8 mouse cellular contexts compared by ENCODE assay signal in genomic region chr10:128499116-128499671, GRCm38 (mm10). TPM values are rescaled to one million over a fixed set of nuclear protein-coding genes. Genes with fewer than 3 reads are reported as not detected.
DNase-seq lines count a peak whose midpoint lies in the region; ATAC-seq and TF ChIP-seq lines count a peak whose summit lies in the region.

No protein-coding gene starts in this region.

- H3K9ac ChIP-seq in ES-E14 (ENCODE audit: insufficient read depth, low read depth, low read length, poor library complexity, severe bottlenecking) = peak overlapping the region; percentile 71
- H3K9ac ChIP-seq in heart, embryonic 15.5 days = peak overlapping the region; percentile 67
- peak overlapping the region; percentile 63 for H3K9ac ChIP-seq in neural tube, embryonic 11.5 days (ENCODE audit: low read length)

- H3K9me3 ChIP-seq in ES-E14 (ENCODE audit: control insufficient read depth, insufficient read depth, low read depth, low read length) = no peaks in the 10 kb centered on the region
- no peaks in the 10 kb centered on the region for H3K9me3 ChIP-seq in forebrain, embryonic 10.5 days
- no peaks in the 10 kb centered on the region for H3K9me3 ChIP-seq in heart, embryonic 15.5 days (replicated peaks)
- H3K9me3 ChIP-seq in neural tube, embryonic 11.5 days (ENCODE audit: control insufficient read depth, low read length) = no peaks in the 10 kb centered on the region

- H3K27me3 ChIP-seq in forebrain, embryonic 10.5 days (ENCODE audit: poor library complexity, severe bottlenecking) = peaks cover 14% of the 10 kb centered on the region
- no peaks in the 10 kb centered on the region for H3K27me3 ChIP-seq in heart, embryonic 15.5 days
- H3K27me3 ChIP-seq in neural tube, embryonic 11.5 days (ENCODE audit: control insufficient read depth, insufficient read depth, low read length) = no peaks in the 10 kb centered on the region

- WGBS in forebrain, embryonic 10.5 days = 4% methylated on average over 21 of the region's 21 CpGs
- 1% methylated on average over 21 of the region's 21 CpGs for WGBS in heart, embryonic 15.5 days
- WGBS in neural tube, embryonic 11.5 days = 2% methylated on average over 21 of the region's 21 CpGs

- in situ Hi-C loops in ES-E14 (cut with MboI; ENCODE audit: low sequenced_read_pairs in 2 of 2, unreplicated experiment in 2 of 2) = no loop called here

- peak overlapping the region; percentile 65 to 71 for H3K4me3 ChIP-seq in ES-E14 (ENCODE audit: insufficient read depth in 1 of 2, low read depth in 1 of 2, low read length in 2 of 2, poor library complexity in 1 of 2, severe bottlenecking in 1 of 2)
- H3K4me3 ChIP-seq in brown adipose tissue, adult 24 weeks (ENCODE audit: insufficient read depth, low read depth, low read length) = peak overlapping the region; percentile 65
- H3K4me3 ChIP-seq in forebrain, embryonic 10.5 days = peak overlapping the region; percentile 67
- H3K4me3 ChIP-seq in heart, embryonic 15.5 days = peak overlapping the region; percentile 61
- peak overlapping the region; percentile 47 for H3K4me3 ChIP-seq in neural tube, embryonic 11.5 days (ENCODE audit: low read depth, low read length)

- H3K4me1 ChIP-seq in ES-E14 (ENCODE audit: control insufficient read depth in 2 of 2, insufficient read depth in 2 of 2, low read length in 2 of 2, poor library complexity in 1 of 2) = peaks cover 0 to 9% of the 10 kb centered on the region in 2 experiments; a peak in 2 of 4 replicates
- peaks cover 11% of the 10 kb centered on the region for H3K4me1 ChIP-seq in brown adipose tissue, adult 24 weeks (ENCODE audit: control insufficient read depth, insufficient read depth, insufficient read length, low read length)
- peaks cover 43% of the 10 kb centered on the region for H3K4me1 ChIP-seq in forebrain, embryonic 10.5 days
- H3K4me1 ChIP-seq in heart, embryonic 15.5 days (replicated peaks) = peaks cover 42% of the 10 kb centered on the region
- peaks cover 10% of the 10 kb centered on the region; the same call in 1 of the 2 replicates for H3K4me1 ChIP-seq in neural tube, embryonic 11.5 days (ENCODE audit: control insufficient read depth, insufficient read depth, low read length)

- peak; percentile 20 for ATAC-seq in heart, embryonic 15.5 days (replicated peaks; ENCODE audit: insufficient number of reproducible peaks, insufficient read depth, low FRiP score, low read depth)
- peak; percentile 49; the same call in 1 of the 2 replicates for ATAC-seq in neural tube, embryonic 11.5 days (ENCODE audit: insufficient read depth, low FRiP score, low TSS enrichment)

- no peaks in the 10 kb centered on the region for H3K36me3 ChIP-seq in ES-E14 (ENCODE audit: control insufficient read depth, insufficient read depth, low read length, poor library complexity, severe bottlenecking)
- H3K36me3 ChIP-seq in forebrain, embryonic 10.5 days (replicated peaks) = no peaks in the 10 kb centered on the region
- no peaks in the 10 kb centered on the region for H3K36me3 ChIP-seq in heart, embryonic 15.5 days
- no peaks in the 10 kb centered on the region for H3K36me3 ChIP-seq in neural tube, embryonic 11.5 days (ENCODE audit: control insufficient read depth, insufficient read depth, low read length)

- DNase-seq in ES-E14 (ENCODE audit: low read depth, low spot score) = no peak
- peak; percentile 57 for DNase-seq in forebrain, embryonic 10.5 days (ENCODE audit: extremely low spot score, low spot score)
- peak; percentile 77 for DNase-seq in kidney, postnatal 10 days
- DNase-seq in lung, adult 18-20 months = peak; percentile 63 to 70
- DNase-seq in neural tube, embryonic 11.5 days (ENCODE audit: low spot score) = peak; percentile 63
- DNase-seq in thymus, postnatal 14 days = peak; percentile 55

- H3K27ac ChIP-seq in ES-E14 (ENCODE audit: insufficient read depth, low read depth, low read length, poor library complexity, severe bottlenecking) = no peak overlapping the region
- H3K27ac ChIP-seq in brown adipose tissue, adult 24 weeks (replicated peaks; ENCODE audit: low read depth, low read length) = peak overlapping the region; percentile 92
- peak overlapping the region; percentile 81 for H3K27ac ChIP-seq in forebrain, embryonic 10.5 days
- peak overlapping the region; percentile 94 for H3K27ac ChIP-seq in heart, embryonic 15.5 days
- peak overlapping the region; percentile 60; the same call in 1 of the 2 replicates for H3K27ac ChIP-seq in neural tube, embryonic 11.5 days (ENCODE audit: low read depth, low read length)

- H3K4me2 ChIP-seq in heart, embryonic 15.5 days = peak overlapping the region; percentile 75
- H3K4me2 ChIP-seq in neural tube, embryonic 11.5 days (ENCODE audit: low read depth) = peak overlapping the region; percentile 55

TF ChIP-seq in ES-E14, 5 proteins besides CTCF, POLR2A, EP300 and RAD21:
- no peak for TF ChIP-seq MAFK (IDR thresholded peaks at IDR 0.05; ENCODE audit: insufficient read depth, low read depth, low read length)
- no peak for TF ChIP-seq CHD2 (IDR thresholded peaks at IDR 0.05; ENCODE audit: low read depth, low read length)
- no peak for TF ChIP-seq HCFC1 (IDR thresholded peaks at IDR 0.05; ENCODE audit: borderline replicate concordance, insufficient read depth, low read length)
- no peak for TF ChIP-seq ZNF384 (IDR thresholded peaks at IDR 0.05; ENCODE audit: low read depth, low read length)
- no peak for TF ChIP-seq ZC3H11A (IDR thresholded peaks at IDR 0.05; ENCODE audit: borderline replicate concordance, low read depth, low read length)

RNA-seq across cellular contexts. Expression of gene Myl6b, which starts 0.7 kb away (rescaled TPM):
- total RNA-seq in ES-E14 (2012; rRNA removed) = 2.0 and 3.7 TPM in 2 replicates
- 13.5 and 24.5 TPM in 2 replicates for polyA plus RNA-seq in brown adipose tissue, adult 24 weeks (2012; ENCODE audit: insufficient read depth, insufficient read length, missing spikeins)
- 1.9 and 2.0 TPM in 2 replicates for polyA plus RNA-seq in forebrain, embryonic 10.5 days (2016; fragmentation: Nextera tagmentation; extraction: Ambion mirVana)
- polyA plus RNA-seq in heart, embryonic 15.5 days (2015; fragmentation: Nextera tagmentation; extraction: Ambion mirVana) = 4.3 and 4.6 TPM in 2 replicates
- 2.4 and 3.5 TPM in 2 replicates for polyA plus RNA-seq in neural tube, embryonic 11.5 days (2014; fragmentation: Nextera tagmentation; extraction: Ambion mirVana)

RNA-seq across cellular contexts. Expression of gene Myl6, which starts 5.2 kb away (rescaled TPM):
- total RNA-seq in ES-E14 (2012; rRNA removed) = 894 and 1,090 TPM in 2 replicates
- 1,414 and 1,508 TPM in 2 replicates for polyA plus RNA-seq in brown adipose tissue, adult 24 weeks (2012; ENCODE audit: insufficient read depth, insufficient read length, missing spikeins)
- polyA plus RNA-seq in forebrain, embryonic 10.5 days (2016; fragmentation: Nextera tagmentation; extraction: Ambion mirVana) = 712 and 780 TPM in 2 replicates
- polyA plus RNA-seq in heart, embryonic 15.5 days (2015; fragmentation: Nextera tagmentation; extraction: Ambion mirVana) = 1,051 and 1,154 TPM in 2 replicates
- polyA plus RNA-seq in neural tube, embryonic 11.5 days (2014; fragmentation: Nextera tagmentation; extraction: Ambion mirVana) = 776 and 804 TPM in 2 replicates

RNA-seq across cellular contexts. Expression of gene Esyt1, which starts 26.5 kb away (rescaled TPM):
- total RNA-seq in ES-E14 (2012; rRNA removed) = 62.7 and 135 TPM in 2 replicates
- polyA plus RNA-seq in brown adipose tissue, adult 24 weeks (2012; ENCODE audit: insufficient read depth, insufficient read length, missing spikeins) = 31.6 and 35.5 TPM in 2 replicates
- 8.6 and 10.3 TPM in 2 replicates for polyA plus RNA-seq in forebrain, embryonic 10.5 days (2016; fragmentation: Nextera tagmentation; extraction: Ambion mirVana)
- 19.4 and 29.0 TPM in 2 replicates for polyA plus RNA-seq in heart, embryonic 15.5 days (2015; fragmentation: Nextera tagmentation; extraction: Ambion mirVana)
- polyA plus RNA-seq in neural tube, embryonic 11.5 days (2014; fragmentation: Nextera tagmentation; extraction: Ambion mirVana) = 27.3 and 34.1 TPM in 2 replicates

RNA-seq across cellular contexts. Expression of gene Smarcc2, which starts 40.1 kb away (rescaled TPM):
- 18.9 and 22.8 TPM in 2 replicates for total RNA-seq in ES-E14 (2012; rRNA removed)
- 63.7 and 94.7 TPM in 2 replicates for polyA plus RNA-seq in brown adipose tissue, adult 24 weeks (2012; ENCODE audit: insufficient read depth, insufficient read length, missing spikeins)
- polyA plus RNA-seq in forebrain, embryonic 10.5 days (2016; fragmentation: Nextera tagmentation; extraction: Ambion mirVana) = 72.0 and 73.6 TPM in 2 replicates
- 59.2 and 60.3 TPM in 2 replicates for polyA plus RNA-seq in heart, embryonic 15.5 days (2015; fragmentation: Nextera tagmentation; extraction: Ambion mirVana)
- polyA plus RNA-seq in neural tube, embryonic 11.5 days (2014; fragmentation: Nextera tagmentation; extraction: Ambion mirVana) = 124 and 125 TPM in 2 replicates

RNA-seq across cellular contexts. Expression of gene Zc3h10, which starts 48.4 kb away (rescaled TPM):
- total RNA-seq in ES-E14 (2012; rRNA removed) = 18.8 and 19.5 TPM in 2 replicates
- 4.7 TPM in 2 replicates for polyA plus RNA-seq in brown adipose tissue, adult 24 weeks (2012; ENCODE audit: insufficient read depth, insufficient read length, missing spikeins)
- 11.8 and 14.0 TPM in 2 replicates for polyA plus RNA-seq in forebrain, embryonic 10.5 days (2016; fragmentation: Nextera tagmentation; extraction: Ambion mirVana)
- polyA plus RNA-seq in heart, embryonic 15.5 days (2015; fragmentation: Nextera tagmentation; extraction: Ambion mirVana) = 10.2 and 11.0 TPM in 2 replicates
- polyA plus RNA-seq in neural tube, embryonic 11.5 days (2014; fragmentation: Nextera tagmentation; extraction: Ambion mirVana) = 16.6 and 18.3 TPM in 2 replicates
